Mouse (Mus musculus): Measurements from ENCODE around the gene Zmpste24. TPM values are rescaled to one million over a fixed set of nuclear protein-coding genes. Genes with fewer than 3 reads are reported as not detected.

Zmpste24 gene
- total RNA-seq, 2 experiments from 2014 or later, result 15.0 to 20.3 TPM

DNA sequence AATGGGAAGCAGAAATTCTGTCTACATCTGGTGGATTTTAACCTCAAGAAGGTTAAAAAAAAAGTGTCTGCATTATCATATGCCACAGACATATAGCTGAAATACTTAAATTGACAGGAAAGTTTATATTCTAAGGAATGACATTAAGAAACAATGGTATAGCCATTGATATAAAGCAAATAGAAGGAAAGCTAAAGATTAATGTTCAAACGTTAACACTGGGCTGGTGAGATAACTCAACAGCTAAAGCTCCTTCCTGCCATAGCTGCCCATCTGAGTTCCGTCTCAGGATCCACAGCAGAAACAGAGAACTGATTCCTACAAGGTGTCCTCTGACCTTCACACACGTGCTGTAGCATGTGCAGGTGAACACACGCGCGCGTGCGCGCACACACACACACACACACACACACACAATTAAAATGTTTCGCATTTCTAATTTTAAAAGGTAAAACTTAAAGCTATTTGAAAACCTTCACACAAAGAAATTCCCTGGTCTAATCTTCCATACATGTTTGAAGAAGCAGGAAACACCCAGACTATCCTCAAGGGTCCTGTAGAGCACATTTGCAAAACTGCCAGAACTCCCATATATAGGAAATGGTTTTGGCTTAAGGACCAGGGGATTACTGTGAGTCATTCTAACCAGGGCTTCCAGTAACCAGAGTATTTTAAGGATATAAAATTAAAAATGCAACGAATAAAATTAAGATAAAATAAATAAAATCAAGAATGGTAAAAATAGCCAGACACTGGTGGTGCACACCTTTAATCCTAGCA is 87.1 kb downstream of the Zmpste24 start:
- no peak for TF ChIP-seq CTCF (IDR thresholded peaks at IDR 0.05)
- no peak for DNase-seq
- no peak overlapping the region for H3K4me3 ChIP-seq
- no peak overlapping the region for H3K27ac ChIP-seq
- intact Hi-C loops (cut with DNase I), result no loop called here

Other genes with a start within 250 kb of the Zmpste24 start
- gene Rims3, start 243.4 kb downstream of the Zmpste24 start, total RNA-seq (2021), result under 1 TPM in 1 of 2 experiments, not detected in 1; 0.03 TPM
- under 1 TPM; 0.74 to 0.78 TPM for gene Exo5, start 173.2 kb downstream of the Zmpste24 start, total RNA-seq (2021)
- gene Zfp69, start 146.5 kb downstream of the Zmpste24 start, total RNA-seq (2021), result under 1 TPM; 0.20 to 0.42 TPM
- gene Smap2, start 81.0 kb downstream of the Zmpste24 start, total RNA-seq (2021), result 10 to 100 TPM; 10.8 to 18.2 TPM
- gene Col9a2, start 58.9 kb downstream of the Zmpste24 start, total RNA-seq (2021), result under 1 TPM in 1 of 2 experiments, not detected in 1; 0.20 TPM
- not detected for gene Tmco2, start 11.0 kb upstream of the Zmpste24 start, total RNA-seq (2021)
- gene Rlf, start 116.8 kb upstream of the Zmpste24 start, total RNA-seq (2021), result 1 to 10 TPM; 8.0 to 9.8 TPM
- not detected for gene Gm12888, start 226.7 kb upstream of the Zmpste24 start, total RNA-seq (2021)